Mouse (Mus musculus) G1E (cell line): ENCODE data around the gene Cmtm1.

Experiments
- CTCF ChIP-seq: IDR thresholded peaks from 2 replicates; pipeline ENCODE4 v1.5.1; 2012; ENCODE audit warnings: low read depth, low read length, inconsistent platforms, mixed read lengths
- GATA1 ChIP-seq: IDR thresholded peaks from 2 replicates; pipeline ENCODE4 v1.6.1; 2012; ENCODE audit warnings: borderline replicate concordance, low read length, inconsistent platforms, mixed read lengths
- GATA2 ChIP-seq: IDR thresholded peaks from 2 replicates; pipeline ENCODE4 v1.6.1; 2012; ENCODE audit warnings: low read depth, low read length, inconsistent platforms, borderline replicate concordance
- POLR2AphosphoS5 ChIP-seq: IDR thresholded peaks from 2 replicates; pipeline ENCODE4 v1.6.1; 2012; ENCODE audit warnings: low read depth, low read length, inconsistent platforms; ENCODE audit not compliant: insufficient replicate concordance
- TAL1 ChIP-seq: conservative IDR thresholded peaks from 2 replicates; pipeline ENCODE4 v1.6.1; 2012; ENCODE audit warnings: low read depth, low read length, inconsistent platforms, mixed read lengths

DNA sequence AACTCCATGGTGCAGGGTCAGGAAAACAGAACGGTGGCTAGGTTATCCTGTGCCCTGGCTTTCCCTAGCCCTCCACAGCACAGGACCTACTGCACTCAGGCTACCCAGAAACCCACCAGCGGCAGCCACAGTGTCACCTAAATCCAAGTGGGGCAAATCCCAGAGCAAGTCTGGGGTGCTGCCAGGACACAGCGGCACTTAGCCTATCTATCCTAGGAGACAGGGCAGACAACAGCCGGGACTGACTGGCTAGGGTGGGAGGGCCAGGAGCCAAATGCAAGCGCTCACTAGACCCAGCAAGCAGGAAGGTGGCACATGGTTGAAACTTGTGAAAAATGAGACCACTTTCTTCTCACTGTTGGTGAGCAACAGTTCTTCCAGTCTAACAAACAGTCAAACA, 39.0 kb upstream of the Cmtm1 start:
- TF ChIP-seq CTCF (no peak), POLR2AphosphoS5 (no peak), GATA1 (no peak), TAL1 (no peak), GATA2 (no peak)
